Mouse (Mus musculus): Measurements from ENCODE around the gene Ppm1f.

DNA sequence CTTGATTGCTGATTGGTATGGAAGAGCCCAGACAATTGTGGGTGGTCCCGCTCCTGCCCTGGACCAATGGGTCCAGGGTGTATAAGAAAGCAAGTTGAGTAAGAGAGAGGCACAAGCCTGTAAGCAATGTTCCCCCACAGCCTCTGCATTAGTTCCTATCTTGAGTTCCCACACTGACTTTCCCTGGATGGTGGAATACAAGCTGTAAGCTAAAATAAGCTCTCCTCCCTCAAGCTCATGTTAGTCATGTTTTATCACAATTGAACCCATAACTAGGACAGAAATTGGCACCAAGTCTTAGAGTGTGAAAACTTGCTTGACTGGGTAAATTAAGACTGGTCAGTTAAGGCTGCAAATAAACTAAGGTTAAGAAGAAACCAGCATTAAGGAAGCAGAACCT, 40.7 kb upstream of the Ppm1f start:
- TF ChIP-seq CTCF (IDR thresholded peaks at IDR 0.05) (no peak), EP300 (IDR thresholded peaks at IDR 0.05) (no peak)
